Mouse (Mus musculus) monocyte, adult 5-6 weeks (primary cell): Measurements from ENCODE around the gene Nfatc2ip. TPM values are rescaled to one million over a fixed set of nuclear protein-coding genes. Genes with fewer than 3 reads are reported as not detected.

Experiments
- ATAC-seq: fragments of 153-309, 156-312 bp; replicated peaks from 2 replicates; pipeline ENCODE4 v1.8.0; 2017; ENCODE audit warnings: mild to moderate bottlenecking; ENCODE audit not compliant: low TSS enrichment, insufficient number of reproducible peaks, severe bottlenecking, poor library complexity, low FRiP score
- total RNA-seq: library from RNA; stranded (forward); fragments of 200-1000, 200-491, 200-594 nt; gene quantifications from 3 replicates; pipeline ENCODE4 v1.2.3, GENCODE M21; 2017

Gene Nfatc2ip
- total RNA-seq, 1 experiment from 2014 or later: 9.7 TPM

- ATAC-seq: no peak
Measured at GRCm38 (mm10) chr7:126335556-126335955, 61.0 kb downstream of the Nfatc2ip start.

Other genes starting within 250 kb of the Nfatc2ip start
- gene Xpo6, start 196.2 kb downstream of the Nfatc2ip start, total RNA-seq: 62.9 to 79.9 TPM (median 73.8 TPM) in 3 replicates
- 15.4 to 20.7 TPM (median 16.7 TPM) in 3 replicates for gene Sbk1, start 124.1 kb downstream of the Nfatc2ip start, total RNA-seq
- 14.9 to 47.4 TPM (median 19.3 TPM) in 3 replicates for gene Lat, start 27.2 kb downstream of the Nfatc2ip start, total RNA-seq
- gene Spns1, start 19.3 kb downstream of the Nfatc2ip start, total RNA-seq: 10.4 to 11.6 TPM (median 10.7 TPM) in 3 replicates
- gene Cd19, start 18.2 kb upstream of the Nfatc2ip start, total RNA-seq: 49.1 to 63.4 TPM (median 61.8 TPM) in 3 replicates
- 37.8 to 61.5 TPM (median 58.5 TPM) in 3 replicates for gene Rabep2, start 32.0 kb upstream of the Nfatc2ip start, total RNA-seq
- 0.10 to 0.58 TPM (median 0.32 TPM) in 3 replicates for gene Atp2a1, start 66.4 kb upstream of the Nfatc2ip start, total RNA-seq
- gene Sh2b1, start 78.7 kb upstream of the Nfatc2ip start, total RNA-seq: 9.4 to 32.9 TPM (median 15.4 TPM) in 3 replicates
- gene Tufm, start 90.6 kb upstream of the Nfatc2ip start, total RNA-seq: 18.0 to 32.9 TPM (median 25.4 TPM) in 3 replicates
- gene Atxn2l, start 106.7 kb upstream of the Nfatc2ip start, total RNA-seq: 23.4 to 73.3 TPM (median 30.7 TPM) in 3 replicates
- gene Eif3c, start 169.7 kb upstream of the Nfatc2ip start, total RNA-seq: 127 to 175 TPM (median 140 TPM) in 3 replicates
- gene Apobr, start 188.2 kb upstream of the Nfatc2ip start, total RNA-seq: 124 to 141 TPM (median 133 TPM) in 3 replicates
- gene Cln3, start 189.1 kb upstream of the Nfatc2ip start, total RNA-seq: 74.9 to 128 TPM (median 92.8 TPM) in 3 replicates
- gene Il27, start 198.2 kb upstream of the Nfatc2ip start, total RNA-seq: 8.3 to 10.4 TPM (median 9.8 TPM) in 3 replicates
- gene Nupr1, start 234.1 kb upstream of the Nfatc2ip start, total RNA-seq: 212 to 314 TPM (median 272 TPM) in 3 replicates